Mouse (Mus musculus): ENCODE results near the gene Sesn3. TPM values are rescaled to one million over a fixed set of nuclear protein-coding genes. Genes with fewer than 3 reads are reported as not detected.
A peak's percentile ranks its signal among the peaks of the same experiment; 100 is the strongest.
"Not testable (repeated sequence)": the region's sequence is repeated elsewhere in the genome, so short reads cannot be mapped to it uniquely, and the experiment has no call there.

Sesn3 gene
- total RNA-seq (2021), result 10 to 100 TPM; 23.3 to 24.6 TPM

GRCm38 (mm10) chr9:14274986-14275720 lies at the start of gene Sesn3:
Gene Sesn3, plus strand, starts transcription at chr9:14275067.
- intact Hi-C loops (cut with DNase I), result loop anchor here (5.0 kb wide), 2 partner anchors 103 to 378 kb away; no protein-coding TSS in a partner anchor
- peak; percentile 55 for DNase-seq (ENCODE audit: low spot score)

GRCm38 (mm10) chr9:14227086-14227485 lies 47.8 kb upstream of the Sesn3 start:
- intact Hi-C loops (cut with DNase I), result not testable (repeated sequence)

GRCm38 (mm10) chr9:14233702-14234373 lies 41.0 kb upstream of the Sesn3 start:
- intact Hi-C loops (cut with DNase I), result no loop called here
- DNase-seq (ENCODE audit: low spot score), result no peak

More at GRCm38 (mm10) chr9:14227086-14227485, 47.8 kb upstream of the Sesn3 start:
- not testable (repeated sequence) for DNase-seq (ENCODE audit: low spot score)

GRCm38 (mm10) chr9:14235286-14235685 lies 39.6 kb upstream of the Sesn3 start:
- intact Hi-C loops (cut with DNase I), result no loop called here
- DNase-seq (ENCODE audit: low spot score), result no peak

GRCm38 (mm10) chr9:14241003-14241402 lies 33.9 kb upstream of the Sesn3 start:
- DNase-seq (ENCODE audit: low spot score); intact Hi-C loops (cut with DNase I): not testable (repeated sequence)

GRCm38 (mm10) chr9:14242308-14242707 lies 32.6 kb upstream of the Sesn3 start:
- intact Hi-C loops (cut with DNase I), result no loop called here
- no peak for DNase-seq (ENCODE audit: low spot score)

GRCm38 (mm10) chr9:14244528-14244927 lies 30.3 kb upstream of the Sesn3 start:
- intact Hi-C loops (cut with DNase I), result no loop called here
- no peak for DNase-seq (ENCODE audit: low spot score)

GRCm38 (mm10) chr9:14245013-14245586 lies 29.8 kb upstream of the Sesn3 start:
- no peak for DNase-seq (ENCODE audit: low spot score)
- intact Hi-C loops (cut with DNase I), result no loop called here

- intact Hi-C loops (cut with DNase I), result no loop called here
- DNase-seq (ENCODE audit: low spot score), result no peak
These were observed 28.7 kb upstream of the Sesn3 start for GRCm38 (mm10) chr9:14246016-14246799.

GRCm38 (mm10) chr9:14247480-14248208 lies 27.2 kb upstream of the Sesn3 start:
- intact Hi-C loops (cut with DNase I), result no loop called here
- no peak for DNase-seq (ENCODE audit: low spot score)

- intact Hi-C loops (cut with DNase I), result no loop called here
- DNase-seq (ENCODE audit: low spot score), result no peak
These were observed 26.7 kb upstream of the Sesn3 start for GRCm38 (mm10) chr9:14248209-14248596.

- intact Hi-C loops (cut with DNase I), result no loop called here
- DNase-seq (ENCODE audit: low spot score), result no peak
These were observed 13.7 kb upstream of the Sesn3 start for GRCm38 (mm10) chr9:14261150-14261549.

GRCm38 (mm10) chr9:14262568-14262972 lies 12.3 kb upstream of the Sesn3 start:
- intact Hi-C loops (cut with DNase I), result no loop called here
- DNase-seq (ENCODE audit: low spot score), result no peak

- no peak for DNase-seq (ENCODE audit: low spot score)
- intact Hi-C loops (cut with DNase I), result no loop called here
These were observed 8.4 kb upstream of the Sesn3 start for GRCm38 (mm10) chr9:14266470-14266869.

GRCm38 (mm10) chr9:14268578-14268977 lies 6.3 kb upstream of the Sesn3 start:
- intact Hi-C loops (cut with DNase I), result no loop called here
- no peak for DNase-seq (ENCODE audit: low spot score)

GRCm38 (mm10) chr9:14272921-14273320 lies 1.9 kb upstream of the Sesn3 start:
- DNase-seq (ENCODE audit: low spot score), result no peak
- intact Hi-C loops (cut with DNase I), result no loop called here

- intact Hi-C loops (cut with DNase I), result no loop called here
- DNase-seq (ENCODE audit: low spot score), result no peak
These were observed 281 bp upstream of the Sesn3 start for GRCm38 (mm10) chr9:14274586-14274985.

GRCm38 (mm10) chr9:14275792-14276480 lies 1.1 kb downstream of the Sesn3 start:
- DNase-seq (ENCODE audit: low spot score), result peak; percentile 98
- intact Hi-C loops (cut with DNase I), result loop anchor here (5.0 kb wide), 2 partner anchors 104 to 379 kb away; no protein-coding TSS in a partner anchor
